Mouse (Mus musculus): ENCODE results near the gene Adgrf1. TPM values are rescaled to one million over a fixed set of nuclear protein-coding genes. Genes with fewer than 3 reads are reported as not detected.

Adgrf1 gene
- polyA plus RNA-seq, 1 experiment from 2014 or later = 0.06 TPM

DNA sequence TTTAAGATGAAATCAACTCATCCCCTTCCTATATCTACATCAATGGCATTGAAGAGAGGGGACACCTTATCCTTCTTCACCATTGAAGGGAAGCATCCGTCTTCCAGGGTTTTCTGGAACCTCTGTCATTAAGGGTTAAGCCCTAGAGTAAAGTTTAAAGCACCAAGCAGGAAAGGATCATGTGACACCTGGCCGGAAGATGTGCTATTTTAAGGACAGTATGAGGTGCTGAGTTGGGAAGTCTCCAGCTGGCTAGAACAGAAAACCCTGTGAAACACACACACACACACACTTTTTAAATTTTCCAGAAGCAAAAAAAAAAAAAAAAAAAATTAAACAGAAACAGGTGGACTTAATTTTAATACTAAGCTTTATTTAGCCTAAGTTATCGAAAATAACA is 15.9 kb upstream of the Adgrf1 start:
- Histone ChIP-seq H3K36me3 (ENCODE audit: inconsistent target) (no peaks in the 10 kb centered on the region), H3K79me2 (ENCODE audit: inconsistent target) (no peaks in the 10 kb centered on the region), H3K27ac (no peak overlapping the region), H3K4me3 (ENCODE audit: inconsistent target) (no peak overlapping the region)
- 31% methylated on average over 3 of the region's 3 CpGs for WGBS (ENCODE audit: missing documents)

DNA sequence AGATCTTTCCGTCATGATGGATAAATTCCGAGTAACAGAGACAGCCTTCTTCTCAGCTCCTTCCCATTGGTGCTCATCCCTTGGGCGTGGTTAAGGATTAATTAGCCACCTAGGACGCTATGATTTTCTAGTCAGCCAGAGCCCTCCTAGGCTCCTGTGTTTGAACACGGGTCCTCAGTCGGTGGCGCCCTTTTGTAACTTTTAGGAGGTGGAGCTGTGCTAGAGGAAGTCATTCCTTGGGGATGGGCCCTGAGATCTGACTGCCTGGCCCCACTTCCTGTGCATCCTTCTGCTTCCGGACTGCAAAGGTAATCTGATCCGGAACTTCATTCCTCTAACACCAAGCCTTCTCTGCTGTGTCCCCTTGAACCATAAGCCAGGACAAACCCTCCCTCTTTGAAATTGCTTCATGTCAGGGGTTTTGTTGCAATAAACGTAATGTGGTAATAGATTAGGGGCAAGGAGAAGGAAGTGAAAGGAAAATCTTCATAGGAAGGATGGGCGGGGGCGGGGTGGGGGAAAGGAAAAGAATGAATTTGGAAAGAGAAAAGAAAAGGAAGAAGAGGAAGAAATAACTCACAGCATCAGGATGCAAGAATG is 13.5 kb upstream of the Adgrf1 start:
- Histone ChIP-seq H3K79me2 (ENCODE audit: inconsistent target) (no peaks in the 10 kb centered on the region), H3K4me3 (ENCODE audit: inconsistent target) (no peak overlapping the region), H3K36me3 (ENCODE audit: inconsistent target) (no peaks in the 10 kb centered on the region), H3K27ac (no peak overlapping the region)
- WGBS (ENCODE audit: missing documents) = 70% methylated on average over 12 of the region's 12 CpGs

DNA sequence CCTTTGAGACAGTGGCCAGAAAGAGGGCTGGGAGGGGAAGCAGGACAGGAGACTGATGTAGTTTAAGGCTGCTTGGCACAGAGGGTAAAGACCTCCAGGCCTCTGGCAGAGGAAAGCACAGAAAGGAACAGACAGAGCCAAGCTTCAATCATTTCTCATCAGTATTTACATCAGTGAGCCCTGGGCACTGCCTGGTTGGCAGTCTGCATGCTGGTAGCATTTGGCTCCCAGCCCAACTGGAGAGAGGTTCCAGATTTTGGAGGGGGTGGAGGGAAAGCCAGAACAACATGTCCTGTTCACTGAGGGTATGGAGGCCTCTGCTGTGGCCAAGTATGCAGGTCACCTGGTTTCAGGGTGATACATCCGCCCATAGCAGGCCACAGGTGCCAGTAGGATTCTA is 12.4 kb upstream of the Adgrf1 start:
- no peak overlapping the region for H3K27ac ChIP-seq

DNA sequence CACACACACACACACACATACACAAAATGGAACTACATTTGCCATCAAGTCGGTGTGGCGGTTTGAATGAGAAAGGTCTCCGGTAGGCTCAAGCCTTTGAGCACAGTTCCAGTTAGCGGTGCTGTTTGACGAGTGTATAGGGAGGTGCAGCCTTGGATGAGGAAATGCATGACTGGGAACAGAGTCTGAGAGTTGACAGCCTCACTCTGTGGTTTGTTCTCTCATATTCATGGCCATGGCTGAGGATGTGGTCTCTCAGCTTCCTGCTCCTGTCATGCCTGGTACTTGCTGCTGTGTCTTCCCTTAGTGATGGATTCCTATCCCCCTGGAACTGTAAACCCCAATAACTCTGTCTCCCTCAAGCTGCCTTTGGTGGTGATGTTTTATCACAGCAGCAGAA is 8.2 kb upstream of the Adgrf1 start:
- 51% methylated on average over 5 of the region's 5 CpGs for WGBS (ENCODE audit: missing documents)
- Histone ChIP-seq H3K4me3 (ENCODE audit: inconsistent target) (no peak overlapping the region), H3K36me3 (ENCODE audit: inconsistent target) (no peaks in the 10 kb centered on the region), H3K27ac (no peak overlapping the region), H3K79me2 (ENCODE audit: inconsistent target) (no peaks in the 10 kb centered on the region)

More for the DNA sequence above, 12.4 kb upstream of the Adgrf1 start:
- 92% methylated on average over 1 of the region's 1 CpGs for WGBS (ENCODE audit: missing documents)
- H3K79me2 ChIP-seq (ENCODE audit: inconsistent target) = no peaks in the 10 kb centered on the region
- H3K36me3 ChIP-seq (ENCODE audit: inconsistent target) = no peaks in the 10 kb centered on the region
- H3K4me3 ChIP-seq (ENCODE audit: inconsistent target) = no peak overlapping the region

DNA sequence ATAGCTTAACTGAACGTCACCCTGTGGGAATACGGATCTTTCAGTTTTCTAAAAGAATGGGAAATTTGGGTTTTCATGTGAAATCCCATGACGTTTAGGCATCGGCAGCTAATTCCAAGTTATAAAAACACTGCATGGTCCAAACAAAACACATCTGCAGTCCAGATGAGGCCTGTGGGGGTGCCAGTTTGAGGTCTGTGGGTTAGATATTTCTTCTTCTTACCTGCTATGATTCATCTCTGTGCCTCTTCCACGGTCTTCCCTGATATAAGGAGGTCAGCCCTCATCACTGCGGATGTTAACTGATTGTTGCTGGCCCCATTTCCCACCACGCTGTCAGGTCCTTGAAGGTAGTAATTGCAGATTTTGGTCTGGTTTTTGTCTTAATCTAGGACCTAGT is 5.4 kb upstream of the Adgrf1 start:
- 86% methylated on average over 7 of the region's 7 CpGs for WGBS (ENCODE audit: missing documents)
- Histone ChIP-seq H3K36me3 (ENCODE audit: inconsistent target) (no peaks in the 10 kb centered on the region), H3K27ac (no peak overlapping the region), H3K79me2 (ENCODE audit: inconsistent target) (no peaks in the 10 kb centered on the region), H3K4me3 (ENCODE audit: inconsistent target) (no peak overlapping the region)

DNA sequence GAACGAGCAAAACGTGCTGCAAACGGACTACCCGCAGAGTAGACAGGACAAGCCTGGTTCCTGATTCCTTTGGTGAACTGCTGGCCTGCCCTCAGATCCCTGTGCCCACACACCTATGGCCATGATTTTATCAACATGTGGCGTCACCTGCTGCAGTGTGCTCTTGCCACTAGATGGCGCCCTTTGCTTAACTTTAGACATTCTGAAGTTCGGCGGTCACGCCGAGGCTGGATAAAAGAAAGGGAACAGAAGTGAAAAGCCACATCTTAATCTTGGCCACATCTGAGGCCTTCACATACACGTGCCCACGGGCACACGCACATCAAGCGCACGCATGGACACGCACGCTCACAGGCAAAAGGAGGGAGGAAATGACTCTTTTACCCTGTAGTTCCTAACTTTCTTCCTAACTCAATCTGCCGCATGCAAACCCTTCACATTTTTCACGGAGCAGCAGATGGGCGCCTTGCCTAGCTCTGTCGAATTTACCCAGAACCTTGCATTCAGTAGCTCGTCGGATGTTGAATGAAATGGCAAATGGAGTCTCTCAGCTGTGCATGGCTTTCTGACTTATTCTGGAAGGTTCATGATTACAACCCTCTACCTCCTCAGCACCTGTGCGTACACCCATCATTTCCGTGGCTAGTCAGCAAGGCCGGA is 4.8 kb upstream of the Adgrf1 start:
- Histone ChIP-seq H3K4me3 (ENCODE audit: inconsistent target) (no peak overlapping the region), H3K36me3 (ENCODE audit: inconsistent target) (no peaks in the 10 kb centered on the region)
- WGBS (ENCODE audit: missing documents) = 29% methylated on average over 26 of the region's 26 CpGs

DNA sequence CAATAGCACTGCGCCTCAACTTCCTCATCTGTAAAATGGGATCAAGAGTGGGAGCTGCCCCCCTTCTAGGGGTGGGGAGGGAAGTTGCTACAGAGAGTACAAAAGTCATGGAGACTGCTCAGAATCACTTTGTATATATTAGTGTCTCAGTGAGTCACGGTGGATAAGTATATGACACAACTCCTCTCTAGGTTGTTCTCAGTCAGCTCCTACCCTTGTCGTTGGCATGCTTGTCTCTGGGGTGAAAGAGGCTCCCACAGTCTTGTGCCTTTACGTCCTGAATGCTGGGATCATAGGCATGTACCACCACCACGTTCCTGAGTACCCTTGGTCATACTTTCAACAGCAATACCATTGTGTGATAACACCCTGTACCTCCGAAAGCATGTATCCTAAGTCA is 4.2 kb upstream of the Adgrf1 start:
- WGBS (ENCODE audit: missing documents) = 88% methylated on average over 6 of the region's 6 CpGs
- Histone ChIP-seq H3K4me3 (ENCODE audit: inconsistent target) (no peak overlapping the region), H3K36me3 (ENCODE audit: inconsistent target) (no peaks in the 10 kb centered on the region), H3K79me2 (ENCODE audit: inconsistent target) (no peaks in the 10 kb centered on the region), H3K27ac (no peak overlapping the region)

More for the DNA sequence above, 4.8 kb upstream of the Adgrf1 start:
- H3K79me2 ChIP-seq (ENCODE audit: inconsistent target) = no peaks in the 10 kb centered on the region
- no peak overlapping the region for H3K27ac ChIP-seq

DNA sequence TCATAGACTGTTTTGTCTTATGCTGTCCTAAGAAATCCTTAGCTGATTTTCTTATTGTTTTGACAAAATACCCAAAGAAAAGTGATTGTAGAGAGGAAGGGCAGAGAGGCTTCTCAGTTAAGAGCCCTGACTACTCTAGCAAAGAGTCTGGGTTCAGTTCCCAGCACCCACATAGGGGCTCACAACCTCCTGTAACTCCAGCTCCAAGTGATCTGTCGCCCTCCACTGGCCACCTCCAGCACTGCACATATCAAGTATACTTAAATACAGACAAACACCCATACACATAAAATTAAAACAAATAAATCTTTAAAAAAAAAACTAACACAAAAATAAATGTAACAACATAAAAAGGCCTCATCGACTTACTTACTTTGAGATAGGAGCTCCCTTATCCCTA is 3.5 kb upstream of the Adgrf1 start:
- 95% methylated on average over 2 of the region's 2 CpGs for WGBS (ENCODE audit: missing documents)
- H3K36me3 ChIP-seq (ENCODE audit: inconsistent target) = no peaks in the 10 kb centered on the region
- no peak overlapping the region for H3K27ac ChIP-seq
- H3K4me3 ChIP-seq (ENCODE audit: inconsistent target) = no peak overlapping the region
- no peaks in the 10 kb centered on the region for H3K79me2 ChIP-seq (ENCODE audit: inconsistent target)

DNA sequence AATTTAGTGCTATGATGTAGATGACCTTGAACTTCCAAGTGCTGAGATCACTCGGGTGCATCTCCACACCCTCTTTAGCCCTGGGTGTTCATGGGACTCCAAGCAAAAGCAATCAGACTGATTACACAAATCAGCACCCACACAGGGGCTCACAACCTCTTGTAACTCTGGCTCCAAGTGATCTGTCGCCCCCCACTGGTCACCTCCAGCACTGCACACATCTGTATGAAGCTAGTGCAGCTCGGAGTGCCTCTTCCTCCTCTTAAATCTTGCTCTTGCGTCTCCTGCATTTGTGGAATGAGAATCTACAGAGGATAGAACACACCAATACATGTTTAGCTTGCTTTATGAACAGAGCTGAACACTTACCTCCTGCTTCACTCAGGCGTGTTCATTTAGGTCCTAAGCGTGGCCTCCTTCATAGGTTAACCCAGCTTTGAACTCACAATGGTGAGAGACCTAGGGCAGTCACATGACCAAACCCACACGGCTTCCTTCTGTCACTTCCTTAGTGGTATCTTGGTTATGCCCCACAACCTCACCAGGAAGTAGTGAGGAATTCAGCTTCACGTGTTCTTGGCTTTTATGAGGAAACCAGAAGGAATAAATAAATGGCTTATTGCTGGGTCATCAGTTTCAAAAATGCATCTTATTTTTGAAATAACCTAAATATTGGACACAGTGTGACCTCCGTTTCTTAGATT is 2.9 kb upstream of the Adgrf1 start:
- no peak overlapping the region for H3K4me3 ChIP-seq (ENCODE audit: inconsistent target)
- 63% methylated on average over 9 of the region's 9 CpGs for WGBS (ENCODE audit: missing documents)
- H3K79me2 ChIP-seq (ENCODE audit: inconsistent target) = no peaks in the 10 kb centered on the region

DNA sequence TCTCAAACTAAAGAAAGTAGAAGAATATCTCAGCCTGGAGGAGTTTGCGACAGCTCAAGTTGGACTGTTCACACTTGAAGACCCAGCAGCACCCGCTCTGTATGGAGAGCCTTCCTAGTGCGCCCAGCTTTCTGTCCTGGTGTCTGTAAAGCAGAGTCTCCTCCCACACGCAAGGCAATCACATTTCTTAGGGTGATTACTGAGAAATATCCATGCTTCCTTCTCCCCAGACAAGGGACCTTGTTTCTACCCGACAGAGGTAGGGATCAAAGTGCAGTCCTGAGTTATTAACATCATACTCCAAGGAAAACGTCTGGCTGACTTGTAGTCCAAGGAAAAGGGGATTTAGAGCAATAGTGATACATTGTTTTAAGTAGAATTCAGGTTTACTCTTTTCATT is 6.1 kb downstream of the Adgrf1 start:
- Histone ChIP-seq H3K27ac (no peak overlapping the region), H3K36me3 (ENCODE audit: inconsistent target) (no peaks in the 10 kb centered on the region), H3K79me2 (ENCODE audit: inconsistent target) (no peaks in the 10 kb centered on the region), H3K4me3 (ENCODE audit: inconsistent target) (no peak overlapping the region)
- 91% methylated on average over 6 of the region's 6 CpGs for WGBS (ENCODE audit: missing documents)

More for the DNA sequence above, 2.9 kb upstream of the Adgrf1 start:
- Histone ChIP-seq H3K36me3 (ENCODE audit: inconsistent target) (no peaks in the 10 kb centered on the region), H3K27ac (no peak overlapping the region)

DNA sequence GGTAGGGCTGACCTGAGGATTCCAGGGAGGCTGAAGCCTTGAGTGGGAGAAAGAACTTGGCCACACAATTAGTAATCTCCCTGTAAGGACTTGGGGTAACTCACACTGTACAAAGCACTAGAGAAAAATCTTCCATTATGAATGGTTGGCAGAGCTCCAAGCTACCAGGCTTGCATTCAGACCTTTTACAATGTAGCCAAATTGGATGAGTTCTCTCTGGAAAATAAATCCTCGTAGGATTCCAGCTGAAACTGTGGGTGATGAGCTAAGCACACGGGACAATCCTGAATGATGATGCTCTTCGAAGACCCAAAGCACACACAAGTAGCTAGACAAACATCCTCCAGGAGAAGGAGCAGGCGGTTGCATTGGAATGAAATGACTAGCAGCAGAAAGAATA is 7.1 kb downstream of the Adgrf1 start:
- Histone ChIP-seq H3K4me3 (ENCODE audit: inconsistent target) (no peak overlapping the region), H3K36me3 (ENCODE audit: inconsistent target) (no peaks in the 10 kb centered on the region)
- WGBS (ENCODE audit: missing documents) = 76% methylated on average over 4 of the region's 4 CpGs

DNA sequence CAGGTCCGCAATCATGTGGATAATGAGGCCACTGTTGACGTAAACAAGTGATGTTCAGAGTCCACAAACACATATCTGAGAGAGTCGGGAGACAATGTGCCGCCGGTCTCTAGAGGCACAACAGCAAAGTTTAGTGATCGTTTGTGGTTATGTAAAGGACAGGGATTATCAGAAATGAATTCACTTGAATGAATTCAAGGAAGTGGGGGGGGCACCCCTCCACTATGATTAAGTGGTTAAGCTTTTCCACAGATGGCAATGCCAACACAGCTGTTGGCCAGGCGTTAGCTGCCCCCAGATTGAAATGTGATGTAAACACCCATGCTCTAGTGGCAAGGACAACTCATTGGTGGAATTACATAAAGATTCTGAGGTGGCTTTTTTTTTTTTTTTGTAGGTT is 9.5 kb downstream of the Adgrf1 start:
- Histone ChIP-seq H3K79me2 (ENCODE audit: inconsistent target) (no peaks in the 10 kb centered on the region), H3K36me3 (ENCODE audit: inconsistent target) (no peaks in the 10 kb centered on the region), H3K27ac (no peak overlapping the region), H3K4me3 (ENCODE audit: inconsistent target) (no peak overlapping the region)
- WGBS (ENCODE audit: missing documents) = 54% methylated on average over 7 of the region's 7 CpGs

More for the DNA sequence above, 7.1 kb downstream of the Adgrf1 start:
- Histone ChIP-seq H3K79me2 (ENCODE audit: inconsistent target) (no peaks in the 10 kb centered on the region), H3K27ac (no peak overlapping the region)

DNA sequence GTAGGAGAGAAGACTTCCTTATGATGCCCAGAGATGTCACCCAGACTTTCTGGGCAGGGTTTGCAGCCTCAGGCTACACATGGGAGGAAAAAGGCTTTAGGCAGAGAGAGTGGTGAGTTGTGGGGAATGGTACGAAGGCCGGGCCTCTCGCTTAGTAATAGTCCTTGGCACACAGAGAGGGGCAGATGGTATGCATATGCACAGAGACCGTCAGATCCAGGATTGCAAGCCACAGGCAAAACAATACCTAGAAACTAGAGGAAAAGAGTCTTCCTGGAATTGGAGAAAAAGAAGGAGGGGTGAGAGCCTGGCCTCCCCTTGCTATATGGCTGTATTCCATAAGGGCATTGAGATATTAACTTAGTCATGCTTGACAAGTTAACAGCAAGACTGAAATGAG is 12.2 kb downstream of the Adgrf1 start:
- no peaks in the 10 kb centered on the region for H3K79me2 ChIP-seq (ENCODE audit: inconsistent target)
- H3K36me3 ChIP-seq (ENCODE audit: inconsistent target) = no peaks in the 10 kb centered on the region
- no peak overlapping the region for H3K4me3 ChIP-seq (ENCODE audit: inconsistent target)
- no peak overlapping the region for H3K27ac ChIP-seq
- WGBS (ENCODE audit: missing documents) = 91% methylated on average over 4 of the region's 4 CpGs

DNA sequence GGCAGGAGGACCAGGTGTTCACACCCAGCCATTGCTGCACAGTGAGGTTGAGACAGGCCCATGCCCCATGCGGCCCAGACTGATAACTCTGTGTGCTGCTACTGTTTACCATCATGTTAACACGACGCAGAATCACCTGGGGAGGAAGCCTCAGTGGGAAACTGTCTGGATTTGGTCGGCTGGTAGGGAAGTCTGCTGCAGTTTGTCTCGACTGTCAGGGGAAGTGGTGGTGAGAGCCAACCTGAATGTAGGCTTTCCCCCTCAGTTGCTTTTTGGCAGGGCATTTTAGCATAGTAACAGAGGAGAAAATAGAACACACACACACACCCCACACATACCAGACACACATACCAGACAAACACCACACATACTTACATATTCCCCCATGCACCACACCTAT is 12.7 kb downstream of the Adgrf1 start:
- WGBS (ENCODE audit: missing documents) = 47% methylated on average over 5 of the region's 5 CpGs
- Histone ChIP-seq H3K79me2 (ENCODE audit: inconsistent target) (no peaks in the 10 kb centered on the region), H3K36me3 (ENCODE audit: inconsistent target) (no peaks in the 10 kb centered on the region), H3K27ac (no peak overlapping the region), H3K4me3 (ENCODE audit: inconsistent target) (no peak overlapping the region)

DNA sequence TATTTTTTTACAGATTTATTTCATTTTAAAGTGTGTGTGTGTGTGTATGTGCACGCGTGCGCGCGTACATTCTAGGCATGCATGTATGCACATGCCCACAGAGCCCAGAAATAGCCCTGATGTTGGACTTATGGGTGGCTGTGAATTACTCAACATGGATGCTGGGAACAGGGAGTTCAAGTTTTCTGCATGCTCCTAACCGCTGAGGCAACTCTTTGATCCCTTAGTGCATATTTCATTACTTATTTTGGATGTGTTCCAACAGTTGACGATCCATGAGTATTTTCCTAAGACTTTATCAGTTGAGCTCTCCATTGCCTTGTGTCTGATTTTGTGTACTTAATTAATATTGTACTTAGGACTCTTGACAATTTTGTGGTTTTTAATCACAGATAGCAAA is 29.4 kb downstream of the Adgrf1 start:
- WGBS (ENCODE audit: missing documents) = 92% methylated on average over 7 of the region's 7 CpGs
- no peaks in the 10 kb centered on the region for H3K79me2 ChIP-seq (ENCODE audit: inconsistent target)
- H3K36me3 ChIP-seq (ENCODE audit: inconsistent target) = no peaks in the 10 kb centered on the region
- H3K27ac ChIP-seq = no peak overlapping the region
- H3K4me3 ChIP-seq (ENCODE audit: inconsistent target) = no peak overlapping the region
